Mouse (Mus musculus) c-Kit-positive CD71-positive TER-119-positive erythroid progenitor cells, embryonic 14.5 days (primary cell): ENCODE results near the gene Adcy4.
A peak's percentile ranks its signal among the peaks of the same experiment; 100 is the strongest.

Experiments used
- DNase-seq: peaks from one replicate; pipeline ENCODE4 v3.0.0-alpha.2; 2013; ENCODE audit warnings: low spot score

The Adcy4 gene

GRCm38 (mm10) chr14:55788256-55789050, 4.6 kb upstream of the Adcy4 start, which contains the start of gene Ripk3:
Ripk3 (minus strand) TSS chr14:55788865.
- DNase-seq = peak; percentile 54

- no peak for DNase-seq
These were observed 3.8 kb upstream of the Adcy4 start for GRCm38 (mm10) chr14:55787731-55788130.

GRCm38 (mm10) chr14:55785195-55785594, 1.3 kb upstream of the Adcy4 start:
- no peak for DNase-seq

- no peak for DNase-seq
These were observed 531 bp downstream of the Adcy4 start for GRCm38 (mm10) chr14:55783171-55783957.

DNA sequence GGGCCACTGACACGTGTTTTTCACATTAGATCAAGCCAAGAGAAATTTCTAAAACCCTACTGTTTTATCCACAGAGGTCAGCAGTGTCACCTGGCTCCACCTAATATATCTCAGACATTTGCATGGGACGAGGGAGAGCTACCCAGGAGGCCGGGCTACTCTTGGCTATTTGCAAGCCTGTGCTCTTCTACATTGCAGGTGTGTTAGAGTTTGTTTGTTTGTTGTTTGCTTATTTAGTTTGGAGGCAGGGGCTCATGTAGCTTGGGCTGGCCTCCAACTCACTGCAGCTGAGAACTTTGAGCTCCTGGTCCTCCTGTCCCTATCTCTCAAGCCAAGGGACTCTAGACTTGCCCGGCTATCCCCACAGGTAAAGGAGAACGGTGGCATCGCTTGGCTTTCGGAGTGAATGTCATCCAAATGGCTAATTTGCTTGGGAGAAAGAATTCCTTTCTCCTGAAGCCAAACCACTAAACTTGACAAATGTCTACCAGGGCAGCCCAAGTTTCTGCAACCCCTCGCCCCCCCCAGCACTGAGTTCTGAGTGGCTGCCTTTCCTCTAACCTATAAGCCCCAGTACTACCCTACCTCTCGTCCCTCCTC, 1.4 kb downstream of the Adcy4 start:
- no peak for DNase-seq

DNA sequence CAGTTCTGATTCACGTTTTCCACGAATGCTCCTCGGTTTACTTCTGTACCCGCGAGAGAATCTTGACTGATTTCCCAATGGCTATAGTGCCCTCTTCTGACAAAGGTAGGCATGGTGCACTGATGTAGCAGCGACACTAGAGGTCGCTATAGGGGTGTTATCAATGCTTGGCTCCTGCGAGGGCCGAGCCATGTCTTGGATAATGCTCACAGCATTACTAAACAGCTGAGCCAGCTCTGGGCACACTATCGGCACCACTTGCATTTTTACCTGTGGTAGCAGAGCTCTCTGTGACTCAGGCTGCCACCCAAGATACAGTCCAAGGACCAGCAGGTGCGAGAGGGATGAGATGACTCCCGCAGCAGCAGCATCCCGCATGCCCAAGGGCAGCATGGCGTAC, 2.6 kb downstream of the Adcy4 start:
- DNase-seq = peak; percentile 67

DNA sequence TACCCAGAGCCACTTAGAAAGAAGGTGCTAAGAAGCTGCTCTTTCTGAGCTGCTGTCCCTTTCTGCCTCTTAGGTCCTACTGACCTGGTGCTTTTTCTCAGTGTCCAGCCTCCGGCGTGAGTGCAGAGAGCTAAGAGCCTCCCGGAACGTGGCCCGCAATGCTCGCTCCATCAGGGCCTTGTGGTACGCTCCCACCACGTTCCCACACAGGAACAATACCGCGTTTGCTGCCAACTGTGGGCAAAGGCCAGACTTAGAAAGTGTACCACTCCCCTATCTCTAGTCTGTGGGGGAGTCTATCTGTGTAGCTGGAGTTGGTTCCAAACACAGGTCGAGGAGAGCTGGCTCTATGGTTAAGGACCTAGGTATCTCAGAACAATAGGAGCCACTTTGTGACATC, 3.2 kb downstream of the Adcy4 start:
- DNase-seq = no peak

DNA sequence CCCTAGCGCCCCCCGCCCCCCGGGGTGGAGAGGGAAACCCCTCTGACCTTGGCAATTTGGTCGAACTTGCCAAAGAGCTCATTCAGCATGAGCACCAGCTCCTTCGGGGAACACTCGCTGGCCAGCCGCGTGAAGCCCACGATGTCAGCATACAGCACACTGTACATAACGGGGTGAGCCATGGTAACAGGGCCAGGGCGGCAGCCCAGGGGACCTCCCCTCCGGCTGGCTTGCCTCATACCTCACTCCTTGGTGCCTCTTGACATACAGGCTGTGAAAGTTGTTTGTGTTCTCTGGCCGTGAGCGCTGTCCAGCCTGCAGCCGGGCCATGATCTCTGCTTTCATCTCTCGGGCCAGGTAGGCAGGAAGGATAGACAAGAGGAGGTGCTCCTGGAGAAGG, 4.2 kb downstream of the Adcy4 start:
- no peak for DNase-seq

DNA sequence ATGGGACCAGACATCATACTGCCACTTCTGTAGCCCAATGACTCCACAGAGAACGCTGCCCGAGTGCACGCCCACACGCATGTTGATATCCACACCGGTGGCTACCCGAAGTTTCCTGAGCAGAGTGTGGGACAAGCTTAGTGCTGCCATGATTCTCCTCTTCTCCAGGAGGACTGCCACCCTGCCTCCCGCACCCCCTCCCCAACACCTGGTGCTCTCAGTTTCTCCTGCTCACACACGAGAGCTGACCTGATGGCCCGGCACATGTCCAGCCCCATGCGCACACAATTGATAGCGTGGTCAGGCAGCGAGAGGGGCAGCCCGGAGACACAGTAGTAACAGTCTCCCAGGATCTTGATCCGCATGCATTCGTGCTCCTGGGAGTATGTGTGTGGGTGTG, 5.2 kb downstream of the Adcy4 start:
- DNase-seq = no peak

GRCm38 (mm10) chr14:55777806-55778205, 6.1 kb downstream of the Adcy4 start:
- no peak for DNase-seq

- DNase-seq = no peak
These were observed 6.7 kb downstream of the Adcy4 start for GRCm38 (mm10) chr14:55777176-55777575.

GRCm38 (mm10) chr14:55776711-55777110, 7.2 kb downstream of the Adcy4 start:
- no peak for DNase-seq

GRCm38 (mm10) chr14:55769087-55769703, 14.7 kb downstream of the Adcy4 start:
- peak; percentile 43 for DNase-seq

DNA sequence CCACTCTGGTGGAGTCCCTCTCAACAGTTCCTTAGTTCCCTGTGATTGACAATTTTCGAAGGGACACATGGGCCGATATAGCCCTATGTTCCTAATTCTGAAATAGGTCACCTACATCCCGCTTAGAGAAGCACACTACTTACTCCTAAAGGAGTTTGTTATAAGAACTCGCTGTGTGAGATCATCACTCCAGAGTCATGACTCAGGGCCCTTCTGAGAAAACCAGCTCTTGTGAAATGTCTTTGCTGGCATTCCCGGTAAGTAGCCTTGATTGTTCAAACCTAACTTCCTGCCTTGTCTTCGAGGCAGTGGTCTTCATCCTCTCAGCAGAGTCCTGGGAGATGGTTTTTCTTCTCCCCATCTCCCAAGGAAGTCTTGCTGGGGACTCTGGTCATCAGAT, 15.3 kb downstream of the Adcy4 start:
- no peak for DNase-seq

DNA sequence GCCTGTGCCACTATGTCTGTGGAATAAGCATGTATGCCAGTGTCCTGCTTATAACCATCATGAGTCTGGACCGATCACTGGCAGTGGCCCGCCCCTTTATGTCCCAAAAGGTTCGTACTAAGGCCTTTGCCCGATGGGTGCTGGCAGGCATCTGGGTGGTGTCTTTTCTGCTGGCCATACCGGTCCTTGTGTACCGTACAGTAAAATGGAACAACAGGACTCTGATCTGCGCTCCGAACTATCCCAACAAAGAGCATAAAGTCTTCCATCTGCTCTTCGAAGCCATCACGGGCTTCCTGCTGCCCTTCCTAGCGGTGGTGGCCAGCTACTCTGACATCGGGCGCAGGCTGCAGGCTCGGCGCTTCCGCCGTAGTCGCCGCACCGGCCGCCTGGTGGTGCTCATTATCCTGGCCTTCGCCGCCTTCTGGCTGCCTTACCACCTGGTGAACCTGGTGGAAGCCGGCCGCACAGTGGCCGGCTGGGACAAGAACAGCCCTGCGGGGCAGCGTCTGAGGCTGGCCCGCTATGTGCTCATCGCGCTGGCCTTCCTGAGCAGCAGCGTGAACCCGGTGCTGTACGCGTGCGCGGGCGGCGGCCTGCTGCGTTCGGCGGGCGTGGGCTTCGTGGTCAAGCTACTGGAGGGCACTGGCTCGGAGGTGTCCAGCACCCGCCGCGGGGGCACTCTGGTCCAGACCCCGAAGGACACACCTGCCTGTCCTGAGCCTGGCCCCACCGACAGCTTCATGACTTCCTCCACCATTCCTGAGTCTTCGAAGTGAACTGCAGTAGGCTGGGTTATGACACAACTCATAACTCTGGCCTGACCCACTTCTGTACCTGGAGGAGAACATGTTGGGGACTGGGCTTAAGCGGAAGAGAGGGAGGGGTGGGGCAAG, 16.1 kb downstream of the Adcy4 start:
- no peak for DNase-seq

- DNase-seq = no peak
These were observed 18.2 kb downstream of the Adcy4 start, which contains the start of gene Ltb4r1 for GRCm38 (mm10) chr14:55765696-55766095. Ltb4r1 (plus strand) TSS chr14:55765962.

DNA sequence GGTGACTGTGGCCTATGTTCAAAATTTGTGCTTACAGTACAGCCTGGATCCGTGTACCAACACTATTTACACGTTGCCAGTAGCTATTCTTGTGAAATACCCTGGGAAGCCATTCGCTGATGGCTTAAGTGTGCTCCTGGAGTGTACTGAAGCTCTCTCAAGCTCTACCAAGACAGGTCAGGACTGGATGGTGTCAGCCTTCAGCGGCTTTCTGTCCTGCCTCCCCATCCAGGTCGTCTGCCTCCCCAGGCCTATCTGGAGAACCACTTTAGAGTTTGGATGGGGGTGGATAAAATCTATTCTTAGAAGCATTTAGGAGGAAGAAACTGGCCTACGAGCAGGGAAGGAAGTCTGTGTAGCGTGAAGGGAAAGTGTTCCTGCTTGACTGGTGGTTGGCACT, 20.7 kb downstream of the Adcy4 start:
- DNase-seq = no peak

DNA sequence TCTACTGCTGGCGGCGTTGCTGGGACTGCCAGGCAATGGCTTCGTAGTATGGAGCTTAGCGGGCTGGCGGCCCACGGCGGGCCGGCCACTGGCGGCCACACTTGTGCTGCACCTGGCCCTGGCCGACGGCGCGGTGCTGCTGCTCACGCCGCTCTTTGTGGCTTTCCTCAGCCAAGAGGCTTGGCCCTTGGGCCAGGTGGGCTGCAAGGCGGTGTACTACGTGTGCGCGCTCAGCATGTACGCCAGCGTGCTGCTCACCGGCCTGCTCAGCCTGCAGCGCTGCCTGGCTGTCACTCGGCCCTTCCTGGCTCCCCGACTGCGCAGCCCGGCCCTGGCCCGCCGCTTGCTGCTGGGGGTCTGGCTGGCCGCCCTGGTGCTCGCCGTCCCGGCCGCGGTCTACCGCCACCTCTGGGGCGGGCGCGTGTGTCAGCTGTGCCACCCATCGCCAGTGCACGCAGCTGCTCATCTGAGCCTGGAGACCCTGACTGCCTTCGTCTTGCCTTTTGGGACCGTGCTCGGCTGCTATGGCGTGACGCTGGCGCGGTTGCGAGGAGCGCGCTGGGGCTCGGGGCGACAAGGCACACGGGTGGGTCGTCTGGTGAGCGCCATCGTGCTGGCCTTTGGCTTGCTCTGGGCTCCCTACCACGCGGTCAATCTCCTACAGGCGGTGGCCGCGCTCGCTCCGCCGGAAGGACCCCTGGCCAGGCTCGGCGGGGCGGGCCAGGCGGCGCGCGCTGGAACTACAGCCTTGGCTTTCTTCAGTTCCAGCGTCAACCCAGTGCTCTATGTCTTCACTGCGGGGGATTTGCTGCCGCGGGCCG, 21.7 kb downstream of the Adcy4 start:
- no peak for DNase-seq

GRCm38 (mm10) chr14:55761163-55761562, 22.7 kb downstream of the Adcy4 start, which contains the start of gene Ltb4r2:
Ltb4r2 (plus strand) TSS chr14:55761428.
- no peak for DNase-seq

DNA sequence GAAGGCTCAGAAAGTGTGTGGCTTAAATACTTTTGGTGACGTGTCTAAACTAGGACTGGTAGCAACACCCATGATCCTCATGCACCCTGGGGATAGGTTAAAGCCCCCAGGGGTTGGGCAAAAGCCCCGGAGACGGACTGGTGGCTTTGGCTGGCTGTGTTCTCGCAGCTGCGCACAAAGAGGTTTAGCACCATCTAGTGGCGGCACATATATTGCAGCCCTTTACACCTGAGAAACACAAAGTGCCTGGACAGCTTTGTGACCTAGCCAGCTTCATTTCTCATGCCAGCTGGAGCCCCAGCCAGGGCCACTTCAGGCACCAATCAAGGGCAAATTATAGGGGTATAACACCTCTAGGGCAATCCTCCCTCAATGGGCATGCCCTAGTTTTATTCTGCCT, 23.7 kb downstream of the Adcy4 start:
- peak; percentile 62 for DNase-seq
